Mouse (Mus musculus): ENCODE data around the gene Gnai2. TPM values are rescaled to one million over a fixed set of nuclear protein-coding genes. Genes with fewer than 3 reads are reported as not detected.
A peak's percentile ranks its signal among the peaks of the same experiment; 100 is the strongest.

Gene Gnai2
- polyA plus RNA-seq, 1 experiment from 2014 or later: 265 TPM

- Histone ChIP-seq H3K4me3 (ENCODE audit: low read depth, low read length) (peak overlapping the region; percentile 25), H3K36me3 (ENCODE audit: control insufficient read depth, insufficient read depth) (no peaks in the 10 kb centered on the region; the same call in 1 of the 2 replicates), H3K4me1 (replicated peaks; ENCODE audit: control insufficient read depth, insufficient read depth, low read length) (peaks cover 30% of the 10 kb centered on the region), H3K27ac (ENCODE audit: low read depth, low read length) (peak overlapping the region; percentile 87), H3K27me3 (replicated peaks; ENCODE audit: control insufficient read depth, insufficient read depth, low read length) (no peaks in the 10 kb centered on the region), H3K9me3 (ENCODE audit: control insufficient read depth) (no peaks in the 10 kb centered on the region), H3K9ac (ENCODE audit: low read depth, low read length) (peak overlapping the region; percentile 37; the same call in 1 of the 2 replicates), H3K4me2 (replicated peaks; ENCODE audit: low read depth) (peak overlapping the region; percentile 62)
- TF ChIP-seq CTCF (IDR thresholded peaks at IDR 0.05; ENCODE audit: low read depth): no peak
- WGBS: 50% methylated on average over 2 of the region's 2 CpGs
- no peak for ATAC-seq
Observed at GRCm38 (mm10) chr9:107607036-107607435, 28.1 kb downstream of the Gnai2 start.

GRCm38 (mm10) chr9:107606591-107606990, 28.6 kb downstream of the Gnai2 start:
- Histone ChIP-seq H3K9ac (ENCODE audit: low read depth, low read length) (peak overlapping the region; percentile 37; the same call in 1 of the 2 replicates), H3K36me3 (ENCODE audit: control insufficient read depth, insufficient read depth) (no peaks in the 10 kb centered on the region; the same call in 1 of the 2 replicates), H3K4me3 (ENCODE audit: low read depth, low read length) (peak overlapping the region; percentile 25), H3K27ac (ENCODE audit: low read depth, low read length) (peak overlapping the region; percentile 87), H3K4me2 (replicated peaks; ENCODE audit: low read depth) (peak overlapping the region; percentile 62), H3K27me3 (replicated peaks; ENCODE audit: control insufficient read depth, insufficient read depth, low read length) (no peaks in the 10 kb centered on the region), H3K4me1 (replicated peaks; ENCODE audit: control insufficient read depth, insufficient read depth, low read length) (peaks cover 28% of the 10 kb centered on the region), H3K9me3 (ENCODE audit: control insufficient read depth) (no peaks in the 10 kb centered on the region)
- no peak for ATAC-seq
- 12% methylated on average over 9 of the region's 9 CpGs for WGBS
- TF ChIP-seq CTCF (IDR thresholded peaks at IDR 0.05; ENCODE audit: low read depth): no peak

- no peaks in the 10 kb centered on the region for H3K27me3 ChIP-seq (replicated peaks; ENCODE audit: control insufficient read depth, insufficient read depth, low read length)
- no peak for TF ChIP-seq CTCF (IDR thresholded peaks at IDR 0.05; ENCODE audit: low read depth)
- H3K4me2 ChIP-seq (replicated peaks; ENCODE audit: low read depth): peak overlapping the region; percentile 62
- H3K9me3 ChIP-seq (ENCODE audit: control insufficient read depth): no peaks in the 10 kb centered on the region
- 28% methylated on average over 20 of the region's 23 CpGs for WGBS
- peak overlapping the region; percentile 45; the same call in 1 of the 2 replicates for H3K9ac ChIP-seq (ENCODE audit: low read depth, low read length)
- H3K4me1 ChIP-seq (replicated peaks; ENCODE audit: control insufficient read depth, insufficient read depth, low read length): peaks cover 21% of the 10 kb centered on the region
- H3K27ac ChIP-seq (ENCODE audit: low read depth, low read length): peak overlapping the region; percentile 87
- H3K4me3 ChIP-seq (ENCODE audit: low read depth, low read length): peak overlapping the region; percentile 33
- no peaks in the 10 kb centered on the region; the same call in 1 of the 2 replicates for H3K36me3 ChIP-seq (ENCODE audit: control insufficient read depth, insufficient read depth)
- peak; percentile 64 for ATAC-seq
Observed at GRCm38 (mm10) chr9:107605041-107605661, 30.0 kb downstream of the Gnai2 start.

- no peak overlapping the region for H3K4me3 ChIP-seq (ENCODE audit: low read depth, low read length)
- no peak for TF ChIP-seq CTCF (IDR thresholded peaks at IDR 0.05; ENCODE audit: low read depth)
- peaks cover 15% of the 10 kb centered on the region; the same call in 1 of the 2 replicates for H3K36me3 ChIP-seq (ENCODE audit: control insufficient read depth, insufficient read depth)
- no peak overlapping the region for H3K9ac ChIP-seq (ENCODE audit: low read depth, low read length)
- no peaks in the 10 kb centered on the region for H3K9me3 ChIP-seq (ENCODE audit: control insufficient read depth)
- no peak overlapping the region for H3K27ac ChIP-seq (ENCODE audit: low read depth, low read length)
- H3K4me2 ChIP-seq (replicated peaks; ENCODE audit: low read depth): no peak overlapping the region
- peaks cover 14% of the 10 kb centered on the region; the same call in 1 of the 2 replicates for H3K4me1 ChIP-seq (replicated peaks; ENCODE audit: control insufficient read depth, insufficient read depth, low read length)
- no peaks in the 10 kb centered on the region for H3K27me3 ChIP-seq (replicated peaks; ENCODE audit: control insufficient read depth, insufficient read depth, low read length)
- ATAC-seq: no peak
- 50% methylated on average over 6 of the region's 6 CpGs for WGBS
Observed at GRCm38 (mm10) chr9:107603251-107603650, 31.9 kb downstream of the Gnai2 start.

- Histone ChIP-seq H3K27ac (ENCODE audit: low read depth, low read length) (peak overlapping the region; percentile 57), H3K27me3 (replicated peaks; ENCODE audit: control insufficient read depth, insufficient read depth, low read length) (no peaks in the 10 kb centered on the region), H3K4me3 (ENCODE audit: low read depth, low read length) (no peak overlapping the region), H3K9me3 (ENCODE audit: control insufficient read depth) (no peaks in the 10 kb centered on the region), H3K36me3 (ENCODE audit: control insufficient read depth, insufficient read depth) (peaks cover 20% of the 10 kb centered on the region; the same call in 1 of the 2 replicates), H3K4me1 (replicated peaks; ENCODE audit: control insufficient read depth, insufficient read depth, low read length) (peaks cover 9% of the 10 kb centered on the region; the same call in 1 of the 2 replicates), H3K9ac (ENCODE audit: low read depth, low read length) (no peak overlapping the region), H3K4me2 (replicated peaks; ENCODE audit: low read depth) (peak overlapping the region; percentile 21)
- 9% methylated on average over 10 of the region's 10 CpGs for WGBS
- ATAC-seq: peak; percentile 14; the same call in 1 of the 2 replicates
- peak; percentile 99 for TF ChIP-seq CTCF (IDR thresholded peaks at IDR 0.05; ENCODE audit: low read depth)
Observed at GRCm38 (mm10) chr9:107602068-107602648, 33.0 kb downstream of the Gnai2 start.

- H3K9ac ChIP-seq (ENCODE audit: low read depth, low read length): no peak overlapping the region
- 83% methylated on average over 11 of the region's 11 CpGs for WGBS
- no peak overlapping the region for H3K4me3 ChIP-seq (ENCODE audit: low read depth, low read length)
- no peak for ATAC-seq
- no peaks in the 10 kb centered on the region for H3K9me3 ChIP-seq (ENCODE audit: control insufficient read depth)
- peaks cover 20% of the 10 kb centered on the region; the same call in 1 of the 2 replicates for H3K36me3 ChIP-seq (ENCODE audit: control insufficient read depth, insufficient read depth)
- H3K27me3 ChIP-seq (replicated peaks; ENCODE audit: control insufficient read depth, insufficient read depth, low read length): no peaks in the 10 kb centered on the region
- 0 out of 2 replicates have a peak overlapping the region, but pooled peaks have one; percentile 15 for H3K27ac ChIP-seq (ENCODE audit: low read depth, low read length)
- no peak for TF ChIP-seq CTCF (IDR thresholded peaks at IDR 0.05; ENCODE audit: low read depth)
- H3K4me2 ChIP-seq (replicated peaks; ENCODE audit: low read depth): 0 out of 2 replicates have a peak overlapping the region, but pooled peaks have one; percentile 9
- 0 out of 2 replicates have a peak, but pooled peaks cover 6% of the 10 kb centered on the region for H3K4me1 ChIP-seq (replicated peaks; ENCODE audit: control insufficient read depth, insufficient read depth, low read length)
Observed at GRCm38 (mm10) chr9:107601275-107601674, 33.9 kb downstream of the Gnai2 start.

Data from intestine, postnatal 0 days (tissue).